In the genomic region with DNA sequence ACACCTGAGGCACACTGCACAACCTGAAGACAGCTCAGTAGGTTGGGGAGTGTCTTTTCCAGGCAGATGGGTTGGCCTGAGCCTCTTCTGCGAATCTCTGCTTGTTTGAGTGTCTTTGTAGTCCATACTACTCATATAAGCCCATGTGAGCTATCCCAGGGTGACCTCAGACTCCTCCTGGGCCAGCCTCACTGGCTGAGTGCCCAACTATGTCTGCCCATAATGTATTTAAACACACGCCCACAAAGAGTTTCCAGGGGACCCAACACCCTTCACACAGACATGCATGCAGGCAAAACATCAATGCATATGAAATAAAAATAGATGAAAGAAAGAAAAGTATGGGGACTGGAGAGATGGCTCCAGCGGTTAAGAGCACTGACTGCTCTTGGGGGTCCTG, we compare ENCODE assay signal across 13 mouse cellular contexts.
"Had no signal": no experiment of that assay in that cellular context is flagged by ENCODE, and none has a peak within 500 bp of the region (broad histone marks: within the 10 kb centered on the region; RNA-seq: fewer than 3 reads in every experiment).

No protein-coding gene starts in this region.

- H3K4me2 ChIP-seq: liver, embryonic 11.5 days; liver, embryonic 15.5 days; lung, embryonic 15.5 days; neural tube, embryonic 15.5 days had no signal

- H3K9me3 ChIP-seq: limb, embryonic 10.5 days; liver, embryonic 15.5 days; lung, embryonic 15.5 days; midbrain, embryonic 10.5 days; neural tube, embryonic 15.5 days had no signal

- H3K36me3 ChIP-seq: lung, embryonic 15.5 days; neural tube, embryonic 15.5 days had no signal

- H3K4me3 ChIP-seq: left cerebral cortex, adult 2 months; limb, embryonic 10.5 days; liver, embryonic 15.5 days; lung, embryonic 15.5 days; midbrain, embryonic 10.5 days; myocyte; neural tube, embryonic 15.5 days had no signal

- H3K9ac ChIP-seq: liver, embryonic 15.5 days; lung, embryonic 15.5 days; neural tube, embryonic 15.5 days had no signal

- H3K27me3 ChIP-seq: liver, embryonic 15.5 days; lung, embryonic 15.5 days; neural tube, embryonic 15.5 days had no signal

- H3K27ac ChIP-seq: left cerebral cortex, adult 2 months; limb, embryonic 10.5 days; liver, embryonic 15.5 days; lung, embryonic 15.5 days; midbrain, embryonic 10.5 days; neural tube, embryonic 15.5 days had no signal

- DNase-seq: kidney, adult 8-10 months; kidney, postnatal 10 days; midbrain, embryonic 14.5 days; right cerebral cortex, adult 18-20 months; right cerebral cortex, postnatal 25 days had no signal
